ENCODE assay signal across 17 mouse cellular contexts in genomic region chr11:42393451-42393850, GRCm38 (mm10). TPM values are rescaled to one million over a fixed set of nuclear protein-coding genes. Genes with fewer than 3 reads are reported as not detected.
"Had no signal": no experiment of that assay in that cellular context is flagged by ENCODE, and none has a peak within 500 bp of the region (broad histone marks: within the 10 kb centered on the region; RNA-seq: fewer than 3 reads in every experiment).

No protein-coding gene starts in this region.

- H3K4me2 ChIP-seq: limb, embryonic 12.5 days; liver, embryonic 13.5 days; lung, embryonic 15.5 days; midbrain, embryonic 12.5 days; neural tube, embryonic 13.5 days had no signal

- H3K27me3 ChIP-seq: limb, embryonic 12.5 days; liver, embryonic 13.5 days; lung, embryonic 15.5 days; midbrain, embryonic 12.5 days; neural tube, embryonic 13.5 days had no signal

- H3K4me1 ChIP-seq: limb, embryonic 12.5 days; liver, embryonic 13.5 days; lung, embryonic 15.5 days; midbrain, embryonic 12.5 days; neural tube, embryonic 13.5 days had no signal

- H3K27ac ChIP-seq: limb, embryonic 12.5 days; liver, embryonic 13.5 days; lung, embryonic 15.5 days; midbrain, embryonic 12.5 days; neural tube, embryonic 13.5 days had no signal

- H3K4me3 ChIP-seq: limb, embryonic 12.5 days; liver, embryonic 13.5 days; lung, embryonic 15.5 days; midbrain, embryonic 12.5 days; neural tube, embryonic 13.5 days had no signal

- DNase-seq: kidney, adult 2 months; kidney, postnatal 25 days; layer of hippocampus, adult 9-11 months; liver; liver, embryonic 13.5 days; liver, postnatal 0 days; lung, postnatal 14 days; retina, postnatal 1 day; right cerebral cortex, postnatal 4 days; spleen, adult 18-20 months; thymus, adult 2 months; thymus, postnatal 36 days had no signal

- H3K9me3 ChIP-seq: limb, embryonic 12.5 days; liver, embryonic 13.5 days; lung, embryonic 15.5 days; midbrain, embryonic 12.5 days; neural tube, embryonic 13.5 days had no signal

- H3K36me3 ChIP-seq: limb, embryonic 12.5 days; liver, embryonic 13.5 days; lung, embryonic 15.5 days; midbrain, embryonic 12.5 days; neural tube, embryonic 13.5 days had no signal

- H3K9ac ChIP-seq: limb, embryonic 12.5 days; liver, embryonic 13.5 days; liver, postnatal 0 days; lung, embryonic 15.5 days; midbrain, embryonic 12.5 days; neural tube, embryonic 13.5 days had no signal

- ATAC-seq: liver, postnatal 0 days had no signal

RNA-seq across cellular contexts. Expression of gene Gabrb2, which starts 26.1 kb away (rescaled TPM):
- total RNA-seq: megakaryocyte-erythroid progenitor cell, adult 5-6 weeks had no signal
- polyA plus RNA-seq: kidney, adult 2 months; liver, postnatal 0 days; thymus, adult 2 months had no signal
